Mouse (Mus musculus) gonadal fat pad, adult 2 months (tissue): Measurements from ENCODE around the gene Trpm3. TPM values are rescaled to one million over a fixed set of nuclear protein-coding genes. Genes with fewer than 3 reads are reported as not detected.
A peak's percentile ranks its signal among the peaks of the same experiment; 100 is the strongest.

Experiments used
- DNase-seq: peaks from one replicate; pipeline ENCODE4 v3.0.0-alpha.2; 2012; ENCODE audit warnings: low read depth
- polyA plus RNA-seq: library from polyadenylated mRNA; depleted of rRNA; stranded (reverse); fragments of >200 nt; gene quantifications from 2 replicates; pipeline ENCODE4 v1.2.3, GENCODE M21; 2012; rRNA removed

The Trpm3 gene
- 16.0 and 23.0 TPM in 2 replicates for polyA plus RNA-seq

- DNase-seq: no peak
Observed at GRCm38 (mm10) chr19:22138590-22139421, at the start of gene Trpm3. Trpm3 (plus strand) TSS chr19:22139046.

GRCm38 (mm10) chr19:22100582-22100981 is 38.3 kb upstream of the Trpm3 start:
- peak; percentile 23 for DNase-seq

- DNase-seq: no peak
Observed at GRCm38 (mm10) chr19:22103865-22104264, 35.0 kb upstream of the Trpm3 start.

GRCm38 (mm10) chr19:22104848-22105484 is 33.9 kb upstream of the Trpm3 start:
- DNase-seq: no peak

- no peak for DNase-seq
Observed at GRCm38 (mm10) chr19:22105648-22106047, 33.2 kb upstream of the Trpm3 start.

GRCm38 (mm10) chr19:22108893-22109463 is 29.9 kb upstream of the Trpm3 start:
- no peak for DNase-seq

- DNase-seq: no peak
Observed at GRCm38 (mm10) chr19:22120976-22121375, 17.9 kb upstream of the Trpm3 start.

GRCm38 (mm10) chr19:22121631-22122030 is 17.2 kb upstream of the Trpm3 start:
- no peak for DNase-seq

GRCm38 (mm10) chr19:22132626-22133025 is 6.2 kb upstream of the Trpm3 start:
- no peak for DNase-seq

- no peak for DNase-seq
Observed at GRCm38 (mm10) chr19:22178549-22178948, 39.7 kb downstream of the Trpm3 start.

- no peak for DNase-seq
Observed at GRCm38 (mm10) chr19:22179017-22179416, 40.2 kb downstream of the Trpm3 start.

GRCm38 (mm10) chr19:22180136-22180535 is 41.3 kb downstream of the Trpm3 start:
- no peak for DNase-seq

GRCm38 (mm10) chr19:22189716-22190115 is 50.9 kb downstream of the Trpm3 start:
- DNase-seq: no peak

- DNase-seq: no peak
Observed at GRCm38 (mm10) chr19:22222520-22222919, 83.7 kb downstream of the Trpm3 start.

- DNase-seq: no peak
Observed at GRCm38 (mm10) chr19:22234187-22234586, 95.3 kb downstream of the Trpm3 start.

- DNase-seq: no peak
Observed at GRCm38 (mm10) chr19:22249076-22249475, 110.2 kb downstream of the Trpm3 start.

- no peak for DNase-seq
Observed at GRCm38 (mm10) chr19:22272916-22273315, 134.1 kb downstream of the Trpm3 start.

GRCm38 (mm10) chr19:22284651-22285050 is 145.8 kb downstream of the Trpm3 start:
- no peak for DNase-seq

GRCm38 (mm10) chr19:22292671-22293070 is 153.8 kb downstream of the Trpm3 start:
- DNase-seq: no peak

GRCm38 (mm10) chr19:22300906-22301305 is 162.1 kb downstream of the Trpm3 start:
- no peak for DNase-seq

- no peak for DNase-seq
Observed at GRCm38 (mm10) chr19:22303021-22303951, 164.4 kb downstream of the Trpm3 start.
